Mouse (Mus musculus): ENCODE data around the gene Uvrag. TPM values are rescaled to one million over a fixed set of nuclear protein-coding genes. Genes with fewer than 3 reads are reported as not detected.

The Uvrag gene
- total RNA-seq, 2 experiments from 2014 or later: 18.4 to 25.0 TPM

DNA sequence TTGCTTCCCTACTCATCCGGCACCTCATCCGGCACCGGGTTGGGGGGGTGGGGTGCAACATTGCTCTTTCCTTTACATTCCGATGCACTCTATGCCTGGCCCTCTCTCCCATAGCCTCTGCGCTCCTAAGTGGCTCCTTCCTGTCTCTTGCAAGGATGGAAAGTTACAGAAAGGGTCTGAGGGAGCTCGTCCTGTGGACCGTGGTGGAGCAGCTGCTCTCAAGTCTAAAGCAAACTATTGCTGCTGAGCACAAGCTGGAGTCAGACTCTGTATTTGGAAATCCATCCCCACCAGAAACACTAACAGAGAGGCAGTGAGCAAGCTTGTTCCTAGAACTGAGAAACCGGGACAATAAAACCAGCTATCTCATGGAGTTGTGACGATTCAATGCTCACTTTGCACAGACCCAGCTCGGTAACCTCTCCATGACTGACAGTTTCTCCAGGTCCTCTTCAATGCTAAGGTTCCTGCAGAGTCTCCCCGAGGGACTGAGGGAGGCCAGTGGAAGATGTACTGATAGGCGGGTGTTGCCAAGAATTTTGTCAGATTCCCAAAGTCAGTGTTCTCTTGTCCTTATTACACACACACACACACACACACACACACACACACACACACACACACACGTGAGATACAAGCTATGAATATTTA, 975 bp downstream of the Uvrag start:
- DNase-seq: no peak

DNA sequence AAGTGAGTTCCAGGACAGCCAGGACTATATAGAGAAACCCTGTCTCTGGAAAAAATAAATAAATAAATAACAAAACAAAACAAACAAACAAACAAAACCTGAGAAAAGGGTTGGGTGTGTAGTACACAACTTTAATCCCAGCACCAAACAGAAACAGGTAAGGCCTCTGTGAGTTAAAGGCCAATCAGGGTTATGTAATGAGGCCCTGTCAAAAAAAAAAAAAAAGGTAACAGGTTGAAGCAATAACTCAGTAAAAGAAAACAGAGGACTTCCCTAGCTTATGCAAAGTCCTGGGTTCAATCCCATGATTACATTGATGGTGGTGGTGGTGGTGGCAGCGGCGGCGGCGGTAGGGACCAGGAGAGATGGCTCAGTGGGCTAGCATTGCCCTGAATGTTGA, 3.4 kb downstream of the Uvrag start:
- DNase-seq: no peak

DNA sequence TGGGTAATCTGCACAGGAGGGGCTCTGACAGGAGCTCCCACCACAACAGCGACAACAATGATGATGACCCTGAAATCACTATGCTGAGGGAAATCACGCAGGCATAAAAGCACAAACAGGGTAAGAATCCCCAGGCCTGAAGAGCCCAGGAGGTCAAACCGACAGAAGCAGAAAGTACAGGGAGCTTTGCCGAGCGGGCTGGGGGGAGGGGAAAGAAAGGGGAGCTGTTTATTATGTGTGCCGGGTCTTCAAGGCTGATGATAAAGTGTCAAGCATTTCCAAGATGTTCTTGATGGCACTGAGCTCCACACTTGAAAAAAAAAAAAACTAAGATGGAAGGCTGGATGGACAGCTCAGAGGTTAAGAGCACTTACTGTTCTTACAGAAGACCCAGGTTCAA, 4.2 kb downstream of the Uvrag start:
- DNase-seq: no peak

DNA sequence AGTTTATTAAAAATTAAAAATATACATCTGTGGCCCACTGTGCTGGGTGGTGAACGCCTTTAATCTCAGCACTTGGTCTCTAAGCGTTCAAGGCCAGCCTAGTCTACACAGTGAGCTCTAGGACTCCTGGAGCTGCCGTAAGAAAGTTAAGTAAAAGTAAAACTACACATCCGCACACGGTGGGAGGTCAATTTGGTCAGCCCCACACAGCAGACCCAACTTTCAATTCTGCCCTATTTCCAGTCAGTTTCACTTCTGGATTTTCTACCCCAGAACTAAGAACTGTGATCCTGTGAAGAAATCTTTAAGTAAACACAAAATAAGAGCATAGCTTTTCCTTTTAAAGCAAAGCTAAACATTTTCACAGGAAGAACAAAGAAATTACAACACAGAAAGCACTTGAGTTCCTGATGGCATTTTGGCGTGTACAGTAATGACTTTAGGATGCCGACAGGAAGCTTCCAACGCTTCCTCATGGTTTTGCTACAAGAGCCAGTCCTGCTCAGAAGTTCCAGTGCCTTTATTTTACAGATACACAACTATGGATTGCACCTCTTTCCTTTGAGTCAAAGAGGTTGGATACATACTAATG, 7.0 kb downstream of the Uvrag start:
- DNase-seq: no peak

DNA sequence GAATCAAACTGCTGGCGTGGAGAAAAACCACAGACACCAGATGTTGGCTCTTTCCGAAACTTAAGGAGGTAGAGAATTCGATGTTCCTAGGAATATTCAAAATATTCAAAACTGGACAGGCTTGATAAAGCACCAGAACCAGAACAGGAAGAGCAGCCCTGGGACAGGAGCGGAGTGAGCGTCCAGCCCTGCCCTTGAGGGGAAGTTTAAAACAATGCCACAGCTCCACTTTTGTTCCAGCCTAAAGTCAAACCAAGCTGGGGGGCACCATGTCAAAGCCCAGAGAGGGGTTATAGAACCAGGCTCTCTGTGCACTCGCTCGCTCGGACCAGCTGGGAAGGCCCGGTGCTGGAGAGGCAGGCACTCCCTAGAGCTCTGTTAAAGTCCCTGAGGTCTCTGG, 8.3 kb downstream of the Uvrag start:
- no peak for DNase-seq

DNA sequence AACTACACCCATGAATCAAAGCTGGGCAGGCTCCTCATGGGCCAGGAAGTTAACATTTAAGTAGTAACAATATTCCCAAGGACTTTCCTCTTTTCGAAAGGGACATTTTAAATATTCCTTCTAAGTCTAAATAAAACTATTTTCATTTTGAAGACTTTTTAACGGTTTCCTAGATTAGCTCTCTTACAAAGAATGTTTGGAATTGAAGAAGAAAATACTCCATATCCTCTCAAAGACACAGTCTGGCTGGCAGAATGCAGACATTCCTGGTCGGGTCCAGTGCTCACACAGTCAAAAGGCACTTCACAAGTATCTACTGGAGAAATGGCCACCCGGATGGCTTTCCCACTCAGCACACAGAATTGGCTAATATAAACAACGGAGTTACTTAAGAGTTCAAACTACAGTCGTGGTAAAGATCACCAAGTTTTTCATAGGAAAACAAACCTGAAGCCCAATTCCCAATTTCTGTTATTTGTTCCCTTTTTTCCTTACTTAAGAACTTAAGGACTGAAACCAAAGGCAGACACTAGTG, 9.1 kb downstream of the Uvrag start:
- DNase-seq: no peak

DNA sequence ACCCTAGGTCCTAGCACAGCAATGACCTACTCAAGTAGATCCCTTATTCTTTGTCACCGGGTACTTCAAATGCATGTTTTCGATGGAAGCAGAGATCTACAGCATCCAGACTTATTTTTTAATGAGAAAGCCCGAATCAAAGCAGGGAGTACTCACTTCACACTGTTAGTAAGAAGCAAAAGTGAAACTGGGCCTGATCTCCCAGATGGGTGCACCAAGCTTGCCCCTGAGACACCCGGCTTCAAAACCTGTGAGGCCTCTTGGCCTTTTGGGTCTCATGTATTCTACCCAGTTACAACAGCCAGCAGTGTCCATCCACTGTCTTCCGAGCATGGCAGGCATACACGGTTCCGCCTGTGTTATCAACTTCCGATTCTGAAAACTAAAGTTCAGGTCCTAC, 12.0 kb downstream of the Uvrag start:
- no peak for DNase-seq

DNA sequence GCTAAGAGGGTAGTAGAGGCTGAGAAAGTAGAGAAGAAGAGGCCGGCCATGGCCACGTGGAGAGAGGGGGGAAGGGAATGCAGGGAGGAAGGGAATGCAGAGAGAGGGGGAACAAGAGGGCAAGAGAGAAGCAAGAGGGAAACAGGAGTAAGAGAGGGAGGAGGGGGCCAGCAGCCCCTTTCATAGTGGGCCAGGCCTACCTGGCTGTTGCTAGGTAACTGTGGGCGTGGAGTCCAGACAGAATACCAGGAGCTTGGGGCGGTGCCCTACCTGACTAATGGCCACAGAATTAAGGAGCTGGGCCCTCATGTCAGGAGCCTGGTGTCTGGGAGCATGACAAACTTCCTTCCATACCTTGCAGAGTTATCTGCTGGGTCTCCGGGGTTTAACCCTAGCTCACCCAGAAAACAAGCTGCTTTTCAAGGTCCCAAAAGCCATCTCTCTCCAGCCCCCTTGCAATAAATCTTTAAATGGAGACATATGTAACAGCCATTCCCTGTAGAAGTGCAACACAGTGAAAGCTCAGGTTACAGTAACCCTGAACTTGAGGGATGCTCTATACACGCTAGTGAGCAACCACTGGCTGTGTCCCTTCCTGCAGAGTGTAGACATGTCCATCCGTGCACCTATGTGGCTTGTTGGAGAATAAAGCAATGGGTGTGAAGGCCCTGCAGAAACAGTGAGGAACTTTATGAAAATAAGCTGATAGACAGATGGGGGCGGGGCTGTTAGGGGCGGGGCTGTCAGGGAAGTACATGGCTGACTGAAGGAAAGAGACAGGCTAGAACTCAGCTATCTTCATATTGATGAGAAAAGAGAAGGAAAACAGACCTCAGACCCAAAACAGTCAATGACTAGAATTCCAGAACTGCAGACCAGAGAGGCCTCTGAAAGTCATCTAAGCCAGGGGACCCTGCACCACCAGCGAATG, 12.7 kb downstream of the Uvrag start:
- DNase-seq: no peak

DNA sequence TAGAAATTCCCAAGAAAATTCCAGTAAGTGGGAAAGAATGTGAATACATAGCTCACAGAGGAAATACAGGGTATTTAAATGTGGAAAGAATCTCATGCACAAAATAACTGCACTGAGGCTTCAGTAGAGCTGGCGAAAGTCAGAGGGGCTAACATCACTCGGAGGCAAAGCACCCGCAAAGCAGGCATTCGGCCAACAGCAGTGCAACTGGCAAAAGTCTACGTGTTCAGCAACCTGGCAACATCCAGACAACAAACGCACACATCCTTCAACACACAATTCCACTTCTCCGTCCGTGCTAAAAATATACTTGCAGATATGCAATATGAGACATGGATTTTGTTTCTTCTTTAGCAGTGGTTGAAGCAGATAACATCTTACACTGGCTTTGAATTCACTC, 14.9 kb downstream of the Uvrag start:
- DNase-seq: peak; percentile 54

DNA sequence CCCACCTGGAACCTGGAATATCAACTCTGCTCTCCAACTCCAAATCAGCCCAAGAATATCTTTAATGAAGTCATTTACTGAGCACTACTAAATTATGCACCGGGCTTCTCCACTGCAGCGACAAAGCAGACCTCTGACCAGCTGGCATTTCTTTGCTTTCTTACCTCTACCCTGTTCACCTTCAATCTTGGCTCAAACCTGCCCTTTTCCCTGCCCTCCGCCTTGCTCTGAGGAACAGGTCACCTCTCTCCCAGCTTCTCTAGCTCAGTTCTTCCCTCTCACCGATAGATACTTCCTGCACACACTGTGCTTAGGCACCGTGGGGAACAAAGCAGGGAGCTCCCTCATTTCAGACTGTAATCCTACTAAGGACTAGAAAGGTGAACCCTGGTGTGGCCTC, 18.3 kb downstream of the Uvrag start:
- DNase-seq: no peak

DNA sequence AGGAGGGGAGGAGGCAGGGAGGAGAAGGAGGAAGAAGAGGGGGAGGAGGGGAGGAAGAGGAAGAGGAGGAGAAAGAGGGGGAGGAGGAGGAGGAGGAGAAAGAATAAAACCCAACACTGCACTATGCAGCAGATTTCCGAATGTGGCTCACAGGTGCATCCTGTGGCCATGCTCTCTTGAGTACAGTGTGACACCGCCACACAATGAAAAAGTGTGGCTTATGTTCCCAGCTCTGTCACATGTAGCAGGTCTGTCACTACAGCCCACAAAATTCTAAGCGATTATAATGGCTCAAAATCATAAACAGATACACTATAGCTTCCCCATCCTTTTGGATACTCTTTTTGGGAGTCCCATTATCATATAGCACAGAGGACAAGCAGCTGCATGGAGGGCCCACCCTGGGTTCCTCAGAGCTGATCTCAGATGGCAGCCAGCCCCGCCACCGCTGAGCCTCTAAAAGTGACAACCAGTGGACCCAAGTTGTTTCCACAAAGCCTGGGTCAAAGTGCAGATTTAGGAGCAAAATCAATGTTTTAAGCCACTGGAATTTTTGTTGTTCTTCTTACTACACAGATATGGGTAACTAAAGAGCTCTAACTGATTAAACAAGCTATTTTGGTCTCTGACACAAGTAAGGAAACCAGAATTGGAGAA, 19.9 kb downstream of the Uvrag start:
- DNase-seq: no peak

DNA sequence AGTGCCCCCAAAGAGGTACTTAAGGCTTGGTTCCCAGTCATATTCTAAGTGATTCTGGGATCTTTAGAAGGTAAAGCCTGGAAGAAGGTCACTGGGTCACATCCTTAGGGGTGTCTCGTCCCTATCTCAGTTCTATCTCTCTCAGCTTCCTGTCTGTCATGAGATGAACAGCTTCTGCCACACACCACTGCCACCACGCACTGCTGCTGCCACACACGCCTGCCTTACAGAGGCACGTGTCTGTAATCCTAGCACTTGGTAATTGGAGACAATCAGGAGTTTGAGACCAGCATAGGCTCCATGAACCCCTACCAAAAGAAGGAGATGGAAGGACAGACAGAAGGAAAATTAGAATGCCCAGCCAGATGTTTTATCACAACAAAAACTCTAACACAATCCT, 20.9 kb downstream of the Uvrag start:
- DNase-seq: no peak

DNA sequence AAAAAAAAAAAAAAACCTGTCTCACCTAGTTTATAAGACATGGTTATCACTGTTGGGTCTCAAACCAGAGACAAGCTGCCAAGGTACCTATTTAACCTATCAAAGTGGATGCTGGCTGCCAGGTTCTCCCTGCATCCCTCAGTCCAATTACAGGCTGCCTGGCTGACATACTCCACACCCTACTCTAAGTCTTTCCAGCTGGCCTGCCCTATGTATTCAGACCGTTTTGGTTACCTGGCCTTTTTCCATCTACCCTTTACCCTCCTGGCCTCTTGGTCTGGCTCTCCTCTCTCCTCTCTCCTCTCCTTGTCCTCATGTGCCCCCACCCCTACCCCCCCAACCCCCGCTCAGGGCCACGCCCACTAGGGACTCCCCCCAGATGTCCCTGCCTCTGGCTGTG, 24.2 kb downstream of the Uvrag start:
- DNase-seq: no peak

DNA sequence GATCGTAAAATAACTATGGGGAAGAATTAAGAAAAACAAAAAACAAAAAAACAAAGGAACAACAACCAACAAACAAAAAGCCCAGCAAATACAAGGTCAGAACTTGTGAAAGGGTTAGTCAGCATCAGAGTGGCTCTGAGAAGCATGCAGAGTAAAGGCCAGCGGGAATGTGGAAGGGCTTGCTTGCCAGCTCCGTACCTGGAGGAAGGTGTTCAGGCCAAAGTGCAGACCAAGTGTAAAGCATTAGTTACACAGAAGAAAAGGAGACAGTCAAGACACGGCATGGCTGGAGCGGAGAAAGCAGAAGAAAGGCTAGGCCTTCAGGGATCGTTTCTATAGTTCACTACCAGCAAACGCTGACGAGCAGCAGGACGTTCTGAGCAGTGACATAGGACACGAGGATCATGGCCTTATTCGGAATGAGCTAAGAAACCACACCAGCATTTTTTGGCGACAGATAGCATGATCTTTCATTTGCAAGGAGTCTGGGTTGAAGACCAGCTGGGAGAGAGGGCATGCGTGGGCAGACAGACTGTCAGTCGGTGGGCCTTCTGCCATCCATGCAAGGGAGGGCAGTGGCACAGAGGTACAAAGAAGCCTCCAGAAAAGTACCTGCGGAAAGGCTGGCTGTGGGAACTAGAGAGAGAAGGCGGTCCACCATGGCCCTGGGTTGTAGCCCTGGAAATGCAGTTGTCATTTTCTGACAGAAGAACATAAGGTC, 26.8 kb downstream of the Uvrag start:
- no peak for DNase-seq

DNA sequence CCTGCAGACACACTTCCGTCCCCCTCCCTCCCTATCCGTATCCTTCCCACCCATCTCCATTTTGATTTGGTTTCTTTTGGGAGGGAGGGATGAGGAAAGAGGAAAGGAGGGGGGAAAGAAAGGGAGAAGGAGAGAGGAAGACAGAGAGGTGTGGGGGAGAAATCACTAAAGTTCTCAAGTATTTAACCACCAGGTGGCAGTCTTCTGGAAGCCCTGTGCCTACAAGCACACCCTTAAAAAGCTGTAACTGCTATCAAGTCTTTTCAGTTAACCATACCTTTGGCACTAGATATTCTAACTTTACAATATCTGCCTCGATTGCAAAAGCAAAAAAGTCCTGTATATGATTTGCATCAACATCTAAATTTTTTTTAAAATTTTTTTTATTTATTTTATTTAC, 33.4 kb downstream of the Uvrag start:
- no peak for DNase-seq

DNA sequence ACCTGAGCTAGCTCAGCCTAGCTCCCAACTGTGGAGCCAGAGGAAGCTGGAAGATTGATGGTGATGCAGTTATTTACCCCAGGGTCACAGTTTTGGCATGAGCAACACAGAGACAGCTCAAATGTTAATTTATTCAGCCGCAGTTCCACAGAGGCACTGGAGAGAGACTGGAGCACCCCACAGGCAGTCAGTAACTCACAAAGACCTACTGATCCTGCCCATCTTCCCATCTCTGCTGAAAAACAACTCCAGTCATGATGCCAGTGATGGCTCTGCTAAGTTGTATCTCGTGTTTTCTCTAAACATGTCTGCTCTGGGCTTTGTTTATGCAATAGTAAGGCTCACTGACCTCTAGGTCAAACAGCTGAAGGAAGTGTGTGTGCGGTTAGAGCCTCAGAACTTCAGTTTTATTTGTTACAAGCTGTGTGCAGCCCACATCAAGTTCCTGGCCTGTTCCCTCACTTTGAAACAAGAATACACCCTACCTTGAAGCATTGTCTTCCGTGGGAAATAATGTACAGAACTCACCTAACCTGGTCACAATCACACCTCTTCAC, 34.1 kb downstream of the Uvrag start:
- DNase-seq: no peak

DNA sequence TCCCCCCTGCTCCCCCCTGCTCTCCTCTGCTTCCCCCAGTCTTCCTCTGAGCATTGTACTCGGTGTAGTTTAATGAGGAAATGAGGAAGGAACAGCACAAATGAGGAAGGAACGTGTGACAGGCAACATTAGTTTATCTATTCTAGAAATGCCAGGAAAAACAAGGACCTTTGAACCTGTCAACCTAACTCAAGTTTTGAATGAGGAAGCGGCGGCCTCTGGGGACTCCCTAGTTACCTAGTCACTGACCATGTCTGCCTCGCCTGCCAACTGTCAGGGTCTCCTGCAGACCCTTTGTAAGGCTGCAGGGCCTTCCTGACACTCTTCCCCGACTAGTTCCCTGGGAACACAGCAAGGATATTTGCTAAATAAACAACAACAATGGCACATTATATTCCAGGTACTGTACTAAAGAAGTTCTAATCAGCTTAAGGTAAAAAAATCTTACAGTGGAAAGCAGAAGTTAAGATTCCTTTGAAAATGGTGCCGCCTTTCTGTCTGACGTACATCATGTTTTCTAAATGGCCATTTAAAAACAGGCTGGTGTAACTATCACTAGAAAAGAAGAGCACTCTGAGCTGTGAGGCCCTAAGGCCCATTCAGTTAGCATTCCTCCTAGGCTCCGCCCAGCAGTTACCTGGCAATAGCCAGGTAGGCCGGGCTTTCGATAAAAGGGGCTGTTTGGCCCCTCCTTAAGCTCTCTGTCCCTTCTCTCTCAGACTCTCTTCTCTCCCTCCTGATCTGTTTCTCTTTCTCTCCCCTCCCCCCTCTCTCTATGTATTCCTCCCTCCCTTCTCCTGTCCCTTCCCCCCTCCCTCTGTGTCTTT, 39.0 kb downstream of the Uvrag start:
- no peak for DNase-seq

DNA sequence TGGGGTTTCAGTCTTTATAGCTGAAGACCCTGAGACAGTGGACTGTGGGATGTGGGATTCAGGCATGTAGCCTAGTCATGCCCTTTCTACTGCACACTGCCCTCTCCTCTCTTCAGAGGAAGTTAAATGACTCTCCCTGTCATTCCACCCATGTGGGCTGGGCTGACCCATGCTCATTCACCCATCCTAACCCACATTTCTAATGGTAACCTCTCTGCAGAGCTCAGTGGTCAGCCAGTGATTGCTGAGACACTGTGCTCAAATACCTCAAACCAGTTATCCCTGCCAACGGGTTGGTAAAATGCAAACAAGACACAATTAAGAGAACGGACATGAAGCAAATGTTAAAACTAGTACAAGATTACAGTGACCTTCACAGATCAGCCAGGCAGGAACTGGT, 39.9 kb downstream of the Uvrag start:
- no peak for DNase-seq

DNA sequence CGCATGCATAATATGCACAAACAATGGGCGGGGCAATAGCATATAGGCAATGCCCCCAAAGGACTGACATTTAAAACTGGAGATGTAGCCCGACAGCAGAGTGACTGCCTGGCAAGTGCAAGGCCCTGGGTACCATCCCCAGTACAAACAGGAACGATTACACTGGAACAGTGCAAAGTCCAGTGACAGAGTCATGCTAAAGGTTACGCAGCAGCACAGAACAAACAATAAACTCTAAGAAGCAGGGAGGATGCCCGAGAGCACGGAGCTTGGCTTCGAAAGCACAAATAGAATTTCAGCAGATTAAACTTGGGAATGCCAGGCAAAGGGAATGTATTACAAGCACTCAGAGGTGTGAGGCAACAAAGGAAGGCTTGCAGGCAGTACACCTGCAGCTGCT, 40.4 kb downstream of the Uvrag start:
- no peak for DNase-seq

DNA sequence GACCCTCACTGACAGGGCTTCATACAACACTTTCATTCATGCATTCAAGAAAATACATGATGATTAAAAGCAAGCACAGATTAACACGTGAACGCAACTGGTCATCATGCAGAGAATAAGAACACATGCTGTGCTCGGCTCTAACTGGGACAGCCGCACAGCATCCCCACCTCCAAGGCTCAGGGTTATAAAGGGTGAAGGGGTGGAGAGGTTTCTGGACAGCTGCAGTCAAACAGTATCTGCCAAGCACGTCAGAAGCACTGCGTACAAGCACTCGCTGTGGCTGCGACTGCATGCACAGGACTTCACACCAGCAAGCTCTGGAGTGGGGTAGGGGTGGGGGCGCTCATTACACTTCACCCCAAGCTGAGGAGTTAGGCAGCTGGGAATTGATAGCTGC, 40.9 kb downstream of the Uvrag start:
- DNase-seq: no peak

DNA sequence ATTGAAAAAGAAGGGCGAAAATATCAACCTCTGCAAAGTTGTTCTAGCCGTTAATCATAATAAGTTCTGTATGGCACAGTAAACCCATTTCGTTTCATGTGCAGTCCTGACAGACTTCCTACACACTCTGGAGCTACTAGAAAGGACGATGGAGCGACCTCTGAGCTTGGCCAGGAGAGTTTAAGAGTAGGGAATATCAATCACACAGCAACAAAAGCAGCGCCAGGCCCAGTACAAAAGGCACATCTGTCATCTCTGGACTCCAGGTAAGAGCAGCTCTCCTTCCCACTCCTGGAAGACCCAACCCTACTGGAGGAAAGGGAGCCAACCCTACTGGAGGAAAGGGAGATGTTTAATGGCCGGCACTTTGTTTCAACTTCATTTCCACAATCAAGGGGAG, 43.2 kb downstream of the Uvrag start:
- no peak for DNase-seq

All from gastrocnemius, postnatal 10 days (tissue).